Mouse (Mus musculus) yolk sac, embryonic 10.5 days (tissue): Measurements from ENCODE around the gene Grm7.

ENCODE experiments used
- DNase-seq: peaks from one replicate; pipeline ENCODE4 v3.0.0-alpha.2; 2017; ENCODE audit warnings: low spot score

Grm7 gene

GRCm38 (mm10) chr6:110982013-110982412 is 336.6 kb downstream of the Grm7 start:
- no peak for DNase-seq

GRCm38 (mm10) chr6:111039099-111039498 is 393.7 kb downstream of the Grm7 start:
- DNase-seq: no peak

GRCm38 (mm10) chr6:111045896-111046295 is 400.5 kb downstream of the Grm7 start:
- no peak for DNase-seq

GRCm38 (mm10) chr6:111049247-111049646 is 403.9 kb downstream of the Grm7 start:
- no peak for DNase-seq

- DNase-seq: no peak
Measured at GRCm38 (mm10) chr6:111054001-111054975, 408.9 kb downstream of the Grm7 start.

GRCm38 (mm10) chr6:111057798-111058197 is 412.4 kb downstream of the Grm7 start:
- no peak for DNase-seq

- no peak for DNase-seq
Measured at GRCm38 (mm10) chr6:111060004-111060403, 414.6 kb downstream of the Grm7 start.

- no peak for DNase-seq
Measured at GRCm38 (mm10) chr6:111084569-111084968, 439.2 kb downstream of the Grm7 start.

GRCm38 (mm10) chr6:111094818-111095217 is 449.4 kb downstream of the Grm7 start:
- no peak for DNase-seq

GRCm38 (mm10) chr6:111105485-111105884 is 460.1 kb downstream of the Grm7 start:
- no peak for DNase-seq

- DNase-seq: no peak
Measured at GRCm38 (mm10) chr6:111161037-111161436, 515.7 kb downstream of the Grm7 start.

GRCm38 (mm10) chr6:111195333-111195732 is 550.0 kb downstream of the Grm7 start:
- no peak for DNase-seq

GRCm38 (mm10) chr6:111221083-111221729 is 575.8 kb downstream of the Grm7 start:
- DNase-seq: no peak

GRCm38 (mm10) chr6:111255215-111255614 is 609.8 kb downstream of the Grm7 start:
- no peak for DNase-seq

GRCm38 (mm10) chr6:111256939-111257338 is 611.6 kb downstream of the Grm7 start:
- no peak for DNase-seq

GRCm38 (mm10) chr6:111258256-111258655 is 612.9 kb downstream of the Grm7 start:
- no peak for DNase-seq

- no peak for DNase-seq
Measured at GRCm38 (mm10) chr6:111261181-111261580, 615.8 kb downstream of the Grm7 start.

GRCm38 (mm10) chr6:111276657-111277056 is 631.3 kb downstream of the Grm7 start:
- DNase-seq: no peak

GRCm38 (mm10) chr6:111278516-111278915 is 633.1 kb downstream of the Grm7 start:
- DNase-seq: no peak

GRCm38 (mm10) chr6:111293505-111294001 is 648.2 kb downstream of the Grm7 start:
- DNase-seq: no peak

- DNase-seq: no peak
Measured at GRCm38 (mm10) chr6:111303912-111304555, 658.7 kb downstream of the Grm7 start.

GRCm38 (mm10) chr6:111361681-111362080 is 716.3 kb downstream of the Grm7 start:
- DNase-seq: no peak
